Mouse (Mus musculus) forebrain, embryonic 11.5 days (tissue): ENCODE measurements around the gene Zfpl1. TPM values are rescaled to one million over a fixed set of nuclear protein-coding genes. Genes with fewer than 3 reads are reported as not detected.

Experiments
- ATAC-seq: fragments of 200-750 bp; cut with Nextera tagmentation; replicated peaks from 2 replicates; pipeline ENCODE4 v1.8.0; 2017; ENCODE audit warnings: moderate TSS enrichment; ENCODE audit not compliant: low FRiP score
- DNase-seq: peaks from one replicate; pipeline ENCODE4 v3.0.0-alpha.2; 2017; ENCODE audit warnings: low spot score
- H3K27ac ChIP-seq: fragments of 300-500 bp; sonication (generic); 2 replicates; pipeline ENCODE4 v1.5.1; 2014; ENCODE audit warnings: low read depth, low read length
- H3K27me3 ChIP-seq: fragments of 300-500 bp; sonication (generic); 2 replicates; pipeline ENCODE4 v1.6.1; 2014; ENCODE audit warnings: mild to moderate bottlenecking, low read length, mixed read lengths; ENCODE audit not compliant: control insufficient read depth, insufficient read depth
- H3K36me3 ChIP-seq: fragments of 300-500 bp; sonication (generic); 2 replicates; pipeline ENCODE4 v1.6.1; 2014; ENCODE audit warnings: mild to moderate bottlenecking, low read length, moderate library complexity, mixed read lengths; ENCODE audit not compliant: control insufficient read depth, insufficient read depth
- H3K4me1 ChIP-seq: fragments of 300-500 bp; sonication (generic); replicated peaks from 2 replicates; pipeline ENCODE4 v1.6.1; 2014; ENCODE audit warnings: low read length, mixed read lengths; ENCODE audit not compliant: control insufficient read depth, insufficient read depth
- H3K4me2 ChIP-seq: fragments of 300-500 bp; sonication (generic); 2 replicates; pipeline ENCODE4 v1.6.1; 2014; ENCODE audit warnings: low read depth, mild to moderate bottlenecking, low read length, moderate library complexity, mixed read lengths; ENCODE audit not compliant: severe bottlenecking
- H3K4me3 ChIP-seq: fragments of 300-500 bp; sonication (generic); 2 replicates; pipeline ENCODE4 v1.5.1; 2014; ENCODE audit warnings: low read depth, low read length
- H3K9ac ChIP-seq: fragments of 300-500 bp; sonication (generic); 2 replicates; pipeline ENCODE4 v1.6.1; 2014; ENCODE audit warnings: low read length
- H3K9me3 ChIP-seq: fragments of 300-500 bp; sonication (generic); 2 replicates; pipeline ENCODE4 v1.6.1; 2016; ENCODE audit warnings: low read length, mixed read lengths; ENCODE audit not compliant: control insufficient read depth
- WGBS: fragments of 180-500 bp; shearing (Covaris S2); extraction: QIAGEN DNeasy Blood & Tissue Kit; methylation state at CpG from one replicate; pipeline ENCODE4 v1.1.7; 2014; 5-methylcytosine and 5-hydroxymethylcytosine counted together
- polyA plus RNA-seq: library from polyadenylated mRNA; unstranded; fragments of >200 nt; fragmentation: Nextera tagmentation; extraction: Ambion mirVana; gene quantifications from 2 replicates; pipeline ENCODE4 v1.2.1, GENCODE M21; 2014

The Zfpl1 gene
- polyA plus RNA-seq, 1 experiment from 2014 or later: 62.5 TPM

GRCm38 (mm10) chr19:6105586-6105985 lies 20.8 kb upstream of the Zfpl1 start, which contains the start of gene Naaladl1:
Naaladl1 (plus strand) TSS chr19:6105782.
- Histone ChIP-seq H3K36me3 (no peaks in the 10 kb centered on the region), H3K9me3 (no peaks in the 10 kb centered on the region), H3K4me3 (no peak within 1 kb of the TSS), H3K9ac (no peak within 1 kb of the TSS), H3K4me2 (no peak within 1 kb of the TSS), H3K27ac (no peak within 1 kb of the TSS), H3K4me1 (no peaks in the 10 kb centered on the region), H3K27me3 (no peaks in the 10 kb centered on the region)
- 88% methylated on average over 7 of the region's 7 CpGs for WGBS
- DNase-seq (no peak), ATAC-seq (no peak)

GRCm38 (mm10) chr19:6104476-6104875 lies 19.7 kb upstream of the Zfpl1 start:
- WGBS: 88% methylated on average over 4 of the region's 4 CpGs
- Histone ChIP-seq H3K9me3 (no peaks in the 10 kb centered on the region), H3K9ac (no peak overlapping the region), H3K27me3 (no peaks in the 10 kb centered on the region), H3K4me1 (no peaks in the 10 kb centered on the region), H3K27ac (no peak overlapping the region), H3K4me2 (no peak overlapping the region), H3K36me3 (no peaks in the 10 kb centered on the region), H3K4me3 (no peak overlapping the region)
- no peak for ATAC-seq
- DNase-seq: no peak

GRCm38 (mm10) chr19:6102169-6102853 lies 17.6 kb upstream of the Zfpl1 start:
- no peak overlapping the region for H3K27ac ChIP-seq
- no peaks in the 10 kb centered on the region for H3K27me3 ChIP-seq
- no peak overlapping the region for H3K4me3 ChIP-seq
- 78% methylated on average over 6 of the region's 6 CpGs for WGBS
- no peaks in the 10 kb centered on the region; the same call in 1 of the 2 replicates for H3K36me3 ChIP-seq
- no peak for ATAC-seq
- H3K9ac ChIP-seq: no peak overlapping the region
- no peak for DNase-seq
- no peaks in the 10 kb centered on the region for H3K9me3 ChIP-seq
- H3K4me2 ChIP-seq: no peak overlapping the region
- H3K4me1 ChIP-seq: no peaks in the 10 kb centered on the region

- no peaks in the 10 kb centered on the region for H3K27me3 ChIP-seq
- ATAC-seq (no peak), DNase-seq (no peak)
- no peak overlapping the region for H3K4me2 ChIP-seq
- WGBS: 70% methylated on average over 6 of the region's 6 CpGs
- H3K9me3 ChIP-seq: no peaks in the 10 kb centered on the region
- no peaks in the 10 kb centered on the region; the same call in 1 of the 2 replicates for H3K36me3 ChIP-seq
- no peak overlapping the region for H3K4me3 ChIP-seq
- H3K27ac ChIP-seq: no peak overlapping the region
- no peak overlapping the region for H3K9ac ChIP-seq
- no peaks in the 10 kb centered on the region for H3K4me1 ChIP-seq
Observed at GRCm38 (mm10) chr19:6101186-6101585, 16.4 kb upstream of the Zfpl1 start.

GRCm38 (mm10) chr19:6097847-6098246 lies 13.1 kb upstream of the Zfpl1 start:
- ATAC-seq (no peak), DNase-seq (no peak)
- no peak overlapping the region for H3K9ac ChIP-seq
- no peaks in the 10 kb centered on the region for H3K27me3 ChIP-seq
- H3K9me3 ChIP-seq: no peaks in the 10 kb centered on the region
- no peaks in the 10 kb centered on the region for H3K4me1 ChIP-seq
- no peaks in the 10 kb centered on the region; the same call in 1 of the 2 replicates for H3K36me3 ChIP-seq
- H3K27ac ChIP-seq: no peak overlapping the region
- WGBS: 87% methylated on average over 3 of the region's 3 CpGs
- no peak overlapping the region for H3K4me3 ChIP-seq
- H3K4me2 ChIP-seq: no peak overlapping the region

GRCm38 (mm10) chr19:6094119-6094518 lies 9.4 kb upstream of the Zfpl1 start, which contains the start of gene AC131692.1:
AC131692.1 (plus strand) TSS chr19:6094419.
- Histone ChIP-seq H3K36me3 (peaks cover 9% of the 10 kb centered on the region), H3K27ac (no peak within 1 kb of the TSS), H3K9me3 (no peaks in the 10 kb centered on the region), H3K4me2 (no peak within 1 kb of the TSS), H3K4me1 (no peaks in the 10 kb centered on the region), H3K4me3 (no peak within 1 kb of the TSS), H3K27me3 (no peaks in the 10 kb centered on the region), H3K9ac (no peak within 1 kb of the TSS)
- ATAC-seq (no peak), DNase-seq (no peak)
- 86% methylated on average over 7 of the region's 7 CpGs for WGBS

GRCm38 (mm10) chr19:6088841-6089240 lies 4.1 kb upstream of the Zfpl1 start:
- Histone ChIP-seq H3K4me1 (peaks cover 7% of the 10 kb centered on the region; the same call in 1 of the 2 replicates), H3K4me3 (no peak overlapping the region), H3K9me3 (no peaks in the 10 kb centered on the region), H3K27ac (no peak overlapping the region), H3K4me2 (no peak overlapping the region), H3K9ac (no peak overlapping the region), H3K36me3 (peaks cover 9% of the 10 kb centered on the region), H3K27me3 (no peaks in the 10 kb centered on the region)
- DNase-seq (no peak), ATAC-seq (no peak)
- WGBS: 95% methylated on average over 13 of the region's 13 CpGs

- H3K27me3 ChIP-seq: no peaks in the 10 kb centered on the region
- H3K9me3 ChIP-seq: no peaks in the 10 kb centered on the region
- peak overlapping the region; percentile 93 for H3K4me2 ChIP-seq
- peaks cover 8% of the 10 kb centered on the region; the same call in 1 of the 2 replicates for H3K4me1 ChIP-seq
- peak; percentile 74 for ATAC-seq
- H3K27ac ChIP-seq: peak overlapping the region; percentile 51; the same call in 1 of the 2 replicates
- under 1% methylated on average over 17 of the region's 17 CpGs for WGBS
- peak overlapping the region; percentile 59 for H3K9ac ChIP-seq
- H3K36me3 ChIP-seq: no peaks in the 10 kb centered on the region; the same call in 1 of the 2 replicates
- peak overlapping the region; percentile 83 for H3K4me3 ChIP-seq
- DNase-seq: peak; percentile 82
Observed at GRCm38 (mm10) chr19:6085417-6085879, 692 bp upstream of the Zfpl1 start.

- H3K9ac ChIP-seq: no peak within 1 kb of the TSS
- WGBS: 96% methylated on average over 9 of the region's 9 CpGs
- H3K4me2 ChIP-seq: no peak within 1 kb of the TSS
- H3K27ac ChIP-seq: no peak within 1 kb of the TSS
- H3K36me3 ChIP-seq: no peaks in the 10 kb centered on the region; the same call in 1 of the 2 replicates
- H3K4me1 ChIP-seq: peaks cover 8% of the 10 kb centered on the region; the same call in 1 of the 2 replicates
- no peak within 1 kb of the TSS for H3K4me3 ChIP-seq
- no peaks in the 10 kb centered on the region for H3K9me3 ChIP-seq
- no peaks in the 10 kb centered on the region for H3K27me3 ChIP-seq
- ATAC-seq (no peak), DNase-seq (no peak)
Observed at GRCm38 (mm10) chr19:6082156-6082555, 2.6 kb downstream of the Zfpl1 start, which contains the start of gene Gm28374. Gm28374 (minus strand) TSS chr19:6082256.
